Mouse (Mus musculus) cerebellum, adult 18-20 months (tissue): ENCODE data around the gene Gm11758.
"Not testable (repeated sequence)": the region's sequence is repeated elsewhere in the genome, so short reads cannot be mapped to it uniquely, and the experiment has no call there.

Source experiments
- DNase-seq, 2 experiments: peaks; one replicate each; pipeline ENCODE4 v3.0.0; 2021

Gene Gm11758

GRCm38 (mm10) chr4:73876166-73876565 lies at the start of gene Gm11758:
TSS of gene Gm11758 (minus strand) at chr4:73876266.
- DNase-seq: not testable (repeated sequence)

- not testable (repeated sequence) for DNase-seq
These were observed 44.6 kb upstream of the Gm11758 start, which contains the start of gene Gm11756 for GRCm38 (mm10) chr4:73920660-73921059. TSS of gene Gm11756 (minus strand) at chr4:73920760.

GRCm38 (mm10) chr4:73905853-73906252 lies 29.8 kb upstream of the Gm11758 start, which contains the start of gene Gm13871:
TSS of gene Gm13871 (minus strand) at chr4:73905953.
- not testable (repeated sequence) for DNase-seq

GRCm38 (mm10) chr4:73891012-73891411 lies 14.9 kb upstream of the Gm11758 start, which contains the start of gene Gm11757:
TSS of gene Gm11757 (minus strand) at chr4:73891112.
- DNase-seq: not testable (repeated sequence)

GRCm38 (mm10) chr4:73826587-73826986 lies 49.5 kb downstream of the Gm11758 start:
- DNase-seq: no peak
